Mouse (Mus musculus) liver, embryonic 11.5 days (tissue): ENCODE measurements at regions not wholly inside any gene's neighbourhood (a gene's known extent, or its start where the extent isn't known, plus 50 kb on each side); places are given as distances from the start of the nearest gene placed in this dataset.

ENCODE experiments used
- ATAC-seq: fragments of 200-750 bp; cut with Nextera tagmentation; replicated peaks from 2 replicates; pipeline ENCODE4 v1.8.0; 2017; ENCODE audit warnings: moderate number of reproducible peaks, mild to moderate bottlenecking, moderate TSS enrichment, moderate library complexity; ENCODE audit not compliant: low FRiP score
- DNase-seq: peaks from one replicate; pipeline ENCODE4 v3.0.0-alpha.2; 2017; ENCODE audit warnings: low spot score
- H3K27ac ChIP-seq: fragments of 300-500 bp; sonication (generic); 2 replicates; pipeline ENCODE4 v1.5.1; 2014; ENCODE audit warnings: mild to moderate bottlenecking, low read depth, low read length, control low read depth
- H3K27me3 ChIP-seq: fragments of 300-500 bp; sonication (generic); replicated peaks from 2 replicates; pipeline ENCODE4 v1.6.1; 2014; ENCODE audit warnings: low read length, mixed read lengths; ENCODE audit not compliant: control insufficient read depth, insufficient read depth
- H3K36me3 ChIP-seq: fragments of 300-500 bp; sonication (generic); 2 replicates; pipeline ENCODE4 v1.6.1; 2014; ENCODE audit warnings: mild to moderate bottlenecking, low read length, moderate library complexity, mixed read lengths; ENCODE audit not compliant: control insufficient read depth, insufficient read depth
- H3K4me1 ChIP-seq: fragments of 300-500 bp; sonication (generic); replicated peaks from 2 replicates; pipeline ENCODE4 v1.6.1; 2014; ENCODE audit warnings: low read length, mixed read lengths; ENCODE audit not compliant: control insufficient read depth, insufficient read depth
- H3K4me2 ChIP-seq: fragments of 300-500 bp; sonication (generic); 2 replicates; pipeline ENCODE4 v1.6.1; 2014; ENCODE audit warnings: mild to moderate bottlenecking, control low read depth, moderate library complexity
- H3K4me3 ChIP-seq: fragments of 300-500 bp; sonication (generic); 2 replicates; pipeline ENCODE4 v1.5.1; 2014; ENCODE audit warnings: low read depth, low read length, control low read depth
- H3K9ac ChIP-seq: fragments of 300-500 bp; sonication (generic); 2 replicates; pipeline ENCODE4 v1.6.1; 2014; ENCODE audit warnings: low read depth, low read length, control low read depth
- H3K9me3 ChIP-seq: fragments of 300-500 bp; sonication (generic); 2 replicates; pipeline ENCODE4 v1.6.1; 2016; ENCODE audit warnings: low read length, inconsistent platforms, mixed read lengths; ENCODE audit not compliant: control insufficient read depth
- WGBS: fragments of 180-500 bp; shearing (Covaris S2); extraction: QIAGEN DNeasy Blood & Tissue Kit; methylation state at CpG from one replicate; pipeline ENCODE4 v1.1.7; 2014; 5-methylcytosine and 5-hydroxymethylcytosine counted together

GRCm38 (mm10) chr7:68559440-68560343 is 189.3 kb downstream of the Arrdc4 start:
- no peak for ATAC-seq
- no peak for DNase-seq
- WGBS = 65% methylated on average over 15 of the region's 15 CpGs
- Histone ChIP-seq H3K4me3 (no peak overlapping the region), H3K27ac (no peak overlapping the region), H3K27me3 (no peaks in the 10 kb centered on the region), H3K9me3 (no peaks in the 10 kb centered on the region), H3K4me1 (no peaks in the 10 kb centered on the region), H3K9ac (no peak overlapping the region), H3K4me2 (no peak overlapping the region), H3K36me3 (no peaks in the 10 kb centered on the region)

- Histone ChIP-seq H3K4me2 (no peak overlapping the region), H3K4me1 (no peaks in the 10 kb centered on the region), H3K4me3 (no peak overlapping the region), H3K9me3 (no peaks in the 10 kb centered on the region), H3K27me3 (no peaks in the 10 kb centered on the region), H3K36me3 (no peaks in the 10 kb centered on the region), H3K27ac (no peak overlapping the region), H3K9ac (no peak overlapping the region)
- WGBS = 74% methylated on average over 3 of the region's 3 CpGs
- ATAC-seq (no peak), DNase-seq (no peak)
Observed at GRCm38 (mm10) chr7:68550330-68550729, 198.7 kb downstream of the Arrdc4 start.

GRCm38 (mm10) chr7:68548176-68548575 is 200.9 kb downstream of the Arrdc4 start:
- no peaks in the 10 kb centered on the region for H3K27me3 ChIP-seq
- H3K27ac ChIP-seq = no peak overlapping the region
- no peaks in the 10 kb centered on the region for H3K4me1 ChIP-seq
- H3K36me3 ChIP-seq = no peaks in the 10 kb centered on the region
- H3K4me3 ChIP-seq = no peak overlapping the region
- no peak overlapping the region for H3K9ac ChIP-seq
- H3K4me2 ChIP-seq = no peak overlapping the region
- H3K9me3 ChIP-seq = no peaks in the 10 kb centered on the region
- no peak for DNase-seq
- no peak for ATAC-seq

GRCm38 (mm10) chr7:68544136-68544535 is 204.9 kb downstream of the Arrdc4 start:
- Histone ChIP-seq H3K4me1 (no peaks in the 10 kb centered on the region), H3K9me3 (no peaks in the 10 kb centered on the region), H3K27me3 (no peaks in the 10 kb centered on the region), H3K4me3 (no peak overlapping the region), H3K9ac (no peak overlapping the region), H3K4me2 (no peak overlapping the region), H3K27ac (no peak overlapping the region), H3K36me3 (no peaks in the 10 kb centered on the region)
- no peak for DNase-seq
- 75% methylated on average over 11 of the region's 11 CpGs for WGBS
- ATAC-seq = no peak

- 85% methylated on average over 6 of the region's 6 CpGs for WGBS
- no peak for DNase-seq
- H3K4me1 ChIP-seq = no peaks in the 10 kb centered on the region
- no peak overlapping the region for H3K27ac ChIP-seq
- no peak overlapping the region for H3K4me3 ChIP-seq
- no peak overlapping the region for H3K4me2 ChIP-seq
- ATAC-seq = no peak
- H3K27me3 ChIP-seq = no peaks in the 10 kb centered on the region
- H3K9ac ChIP-seq = no peak overlapping the region
- H3K36me3 ChIP-seq = no peaks in the 10 kb centered on the region
- no peaks in the 10 kb centered on the region for H3K9me3 ChIP-seq
Observed at GRCm38 (mm10) chr7:68509096-68509495, 235.5 kb downstream of the Fam169b start.

- Histone ChIP-seq H3K27me3 (no peaks in the 10 kb centered on the region), H3K27ac (no peak overlapping the region), H3K4me1 (no peaks in the 10 kb centered on the region), H3K4me3 (no peak overlapping the region), H3K9ac (no peak overlapping the region), H3K4me2 (no peak overlapping the region), H3K36me3 (no peaks in the 10 kb centered on the region), H3K9me3 (no peaks in the 10 kb centered on the region)
- ATAC-seq = no peak
- DNase-seq = no peak
- 69% methylated on average over 6 of the region's 6 CpGs for WGBS
Observed at GRCm38 (mm10) chr7:68491143-68491810, 217.6 kb downstream of the Fam169b start.

GRCm38 (mm10) chr7:68486676-68487075 is 213.0 kb downstream of the Fam169b start:
- no peaks in the 10 kb centered on the region for H3K4me1 ChIP-seq
- WGBS = 76% methylated on average over 3 of the region's 3 CpGs
- no peak for DNase-seq
- no peak overlapping the region for H3K4me3 ChIP-seq
- no peaks in the 10 kb centered on the region for H3K27me3 ChIP-seq
- H3K4me2 ChIP-seq = no peak overlapping the region
- no peaks in the 10 kb centered on the region for H3K9me3 ChIP-seq
- no peak overlapping the region for H3K27ac ChIP-seq
- no peak for ATAC-seq
- H3K9ac ChIP-seq = no peak overlapping the region
- no peaks in the 10 kb centered on the region for H3K36me3 ChIP-seq

GRCm38 (mm10) chr7:68482553-68482952 is 208.9 kb downstream of the Fam169b start:
- WGBS = 58% methylated on average over 10 of the region's 10 CpGs
- H3K9ac ChIP-seq = no peak overlapping the region
- no peak for DNase-seq
- no peaks in the 10 kb centered on the region for H3K9me3 ChIP-seq
- H3K27ac ChIP-seq = no peak overlapping the region
- no peak for ATAC-seq
- H3K27me3 ChIP-seq = no peaks in the 10 kb centered on the region
- no peak overlapping the region for H3K4me2 ChIP-seq
- no peaks in the 10 kb centered on the region for H3K36me3 ChIP-seq
- no peak overlapping the region for H3K4me3 ChIP-seq
- H3K4me1 ChIP-seq = no peaks in the 10 kb centered on the region

GRCm38 (mm10) chr7:68480770-68481169 is 207.1 kb downstream of the Fam169b start:
- Histone ChIP-seq H3K9ac (no peak overlapping the region), H3K27ac (no peak overlapping the region), H3K9me3 (no peaks in the 10 kb centered on the region), H3K4me2 (no peak overlapping the region), H3K27me3 (no peaks in the 10 kb centered on the region), H3K4me3 (no peak overlapping the region), H3K36me3 (no peaks in the 10 kb centered on the region), H3K4me1 (no peaks in the 10 kb centered on the region)
- ATAC-seq (peak; percentile 39; the same call in 1 of the 2 replicates), DNase-seq (peak; percentile 53)
- WGBS = 33% methylated on average over 7 of the region's 7 CpGs
